Mouse (Mus musculus): ENCODE data around the gene Cttnbp2.
"Not testable (repeated sequence)": the region's sequence is repeated elsewhere in the genome, so short reads cannot be mapped to it uniquely, and the experiment has no call there.

Cttnbp2 gene

GRCm38 (mm10) chr6:18411505-18412225 lies 103.0 kb downstream of the Cttnbp2 start:
- DNase-seq: no peak

GRCm38 (mm10) chr6:18408445-18408844 lies 106.2 kb downstream of the Cttnbp2 start:
- no peak for DNase-seq

- DNase-seq: peak; percentile 23
Observed at GRCm38 (mm10) chr6:18401066-18401674, 113.5 kb downstream of the Cttnbp2 start.

- DNase-seq: no peak
Observed at GRCm38 (mm10) chr6:18381380-18381779, 133.3 kb downstream of the Cttnbp2 start.

- no peak for DNase-seq
Observed at GRCm38 (mm10) chr6:18380300-18381202, 134.1 kb downstream of the Cttnbp2 start.

- not testable (repeated sequence) for DNase-seq
Observed at GRCm38 (mm10) chr6:18377755-18378154, 136.9 kb downstream of the Cttnbp2 start.

- DNase-seq: no peak
Observed at GRCm38 (mm10) chr6:18374744-18375143, 139.9 kb downstream of the Cttnbp2 start.

GRCm38 (mm10) chr6:18373652-18374051 lies 141.0 kb downstream of the Cttnbp2 start:
- no peak for DNase-seq

GRCm38 (mm10) chr6:18372447-18373228 lies 142.0 kb downstream of the Cttnbp2 start:
- peak; percentile 69 for DNase-seq

- no peak for DNase-seq
Observed at GRCm38 (mm10) chr6:18369723-18370122, 144.9 kb downstream of the Cttnbp2 start.

GRCm38 (mm10) chr6:18369054-18369453 lies 145.6 kb downstream of the Cttnbp2 start:
- no peak for DNase-seq

- DNase-seq: no peak
Observed at GRCm38 (mm10) chr6:18362232-18362631, 152.4 kb downstream of the Cttnbp2 start.

GRCm38 (mm10) chr6:18360955-18361354 lies 153.7 kb downstream of the Cttnbp2 start:
- DNase-seq: no peak

- no peak for DNase-seq
Observed at GRCm38 (mm10) chr6:18360154-18360553, 154.5 kb downstream of the Cttnbp2 start.

GRCm38 (mm10) chr6:18349153-18349858 lies 165.3 kb downstream of the Cttnbp2 start:
- DNase-seq: no peak

- DNase-seq: no peak
Observed at GRCm38 (mm10) chr6:18344272-18344671, 170.4 kb downstream of the Cttnbp2 start.

GRCm38 (mm10) chr6:18338307-18338706 lies 176.3 kb downstream of the Cttnbp2 start:
- no peak for DNase-seq

GRCm38 (mm10) chr6:18335393-18335792 lies 179.2 kb downstream of the Cttnbp2 start:
- DNase-seq: no peak

- DNase-seq: no peak
Observed at GRCm38 (mm10) chr6:18322950-18323349, 191.7 kb downstream of the Cttnbp2 start.

Data from cerebellum, adult 9-10 months (tissue).